Mouse (Mus musculus) heart, adult 18-20 months (tissue): ENCODE data around the gene Gm10638. TPM values are rescaled to one million over a fixed set of nuclear protein-coding genes. Genes with fewer than 3 reads are reported as not detected.
A peak's percentile ranks its signal among the peaks of the same experiment; 100 is the strongest.

ENCODE experiments used
- DNase-seq, 2 experiments: peaks; one replicate each; pipeline ENCODE4 v3.0.0; 2021 to 2022; ENCODE audit warnings: mixed read lengths in 1 of 2
- long read RNA-seq, 2 experiments: library from polyadenylated mRNA; stranded (forward); transcript quantifications; one replicate each; pipeline ENCODE4 v2.0.0; 2021
- total RNA-seq, 2 experiments: library from RNA; stranded (reverse); gene quantifications; 2 replicates each; pipeline ENCODE4 v1.2.3; 2021

Gm10638 gene
- 1 to 10 TPM; 3.9 to 4.7 TPM for total RNA-seq
- long read RNA-seq, experiment 1, transcript Gm10638-201 (1 exons, 905 nt), result major isoform, 5 of 5 reads
- long read RNA-seq, experiment 1, partial matches to known transcripts, result 0 of 5 reads
- long read RNA-seq, experiment 1, other reads (novel, unspliced or antisense), result 0 of 5 reads
- long read RNA-seq, experiment 2, partial matches to known transcripts, result 0 of 4 reads
- long read RNA-seq, experiment 2, other reads (novel, unspliced or antisense), result 0 of 4 reads

- DNase-seq, result peak; percentile 80 to 86
These were observed at the start of gene Gm10638, which contains the start of gene Siah1a for GRCm38 (mm10) chr8:86745221-86745934. Gm10638 (plus strand) TSS chr8:86745699. Siah1a (minus strand) TSS chr8:86745934.

- no peak for DNase-seq
These were observed 49.8 kb upstream of the Gm10638 start for GRCm38 (mm10) chr8:86695703-86696102.

- DNase-seq, result no peak
These were observed 46.6 kb upstream of the Gm10638 start for GRCm38 (mm10) chr8:86698811-86699421.

DNA sequence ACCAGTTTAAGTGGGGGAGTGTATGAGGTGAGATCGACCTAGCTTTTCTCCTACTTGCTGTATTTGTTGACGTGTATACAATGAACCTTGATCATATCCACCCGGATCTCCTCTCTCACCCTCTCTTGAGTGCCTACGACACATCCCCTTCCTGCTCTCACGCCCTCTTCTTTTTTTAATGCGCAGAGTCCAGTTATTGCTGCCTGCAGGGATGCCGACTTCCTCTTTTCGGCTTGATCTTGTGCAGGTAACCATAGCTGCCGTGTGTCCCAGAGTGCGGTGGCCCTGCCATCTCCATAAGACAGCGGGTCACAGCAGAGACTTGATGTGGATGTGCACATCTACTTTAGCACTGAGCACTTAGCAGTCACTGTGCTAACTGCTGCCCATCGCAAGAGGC, 46.0 kb upstream of the Gm10638 start:
- DNase-seq, result no peak

GRCm38 (mm10) chr8:86702453-86702852, 43.0 kb upstream of the Gm10638 start:
- DNase-seq, result no peak

DNA sequence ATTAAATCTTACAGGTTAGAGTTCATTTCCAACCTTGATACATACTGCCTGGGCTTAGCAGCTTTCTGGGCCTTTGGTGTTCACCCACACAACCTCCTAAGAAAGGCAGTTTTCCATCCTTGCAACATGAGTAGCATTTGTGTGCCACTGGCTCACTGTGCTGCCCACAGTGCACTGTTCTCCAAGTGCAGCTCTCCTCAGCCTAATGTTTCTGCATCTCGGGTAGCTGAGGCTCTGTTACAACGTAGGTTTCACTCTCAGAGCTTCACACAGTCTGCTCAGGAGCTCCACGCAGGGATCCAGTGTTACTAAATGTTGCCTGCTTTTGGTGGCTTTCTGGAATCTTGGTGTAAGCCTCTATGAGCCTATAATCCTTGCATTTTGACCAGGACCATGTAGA, 40.2 kb upstream of the Gm10638 start:
- no peak for DNase-seq

GRCm38 (mm10) chr8:86706756-86707155, 38.7 kb upstream of the Gm10638 start:
- no peak for DNase-seq

DNA sequence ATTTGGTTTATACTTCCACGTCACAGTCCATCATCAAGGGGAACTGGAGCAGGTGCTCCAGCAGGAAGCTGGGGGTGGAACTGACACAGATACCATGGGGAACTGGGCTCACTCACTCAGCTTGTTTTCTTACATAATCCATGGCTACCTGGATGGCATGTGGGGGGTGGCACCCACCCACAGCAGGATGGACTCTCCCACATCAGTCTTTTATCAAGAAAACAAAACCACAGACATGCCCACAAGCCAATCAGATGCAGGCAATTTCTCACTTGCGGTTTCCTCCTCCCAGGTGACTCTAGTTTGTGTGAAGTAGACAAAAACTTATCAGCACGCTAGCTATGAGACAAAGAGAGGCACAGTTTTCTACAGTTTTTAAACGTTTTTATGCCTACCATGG, 37.6 kb upstream of the Gm10638 start:
- no peak for DNase-seq

DNA sequence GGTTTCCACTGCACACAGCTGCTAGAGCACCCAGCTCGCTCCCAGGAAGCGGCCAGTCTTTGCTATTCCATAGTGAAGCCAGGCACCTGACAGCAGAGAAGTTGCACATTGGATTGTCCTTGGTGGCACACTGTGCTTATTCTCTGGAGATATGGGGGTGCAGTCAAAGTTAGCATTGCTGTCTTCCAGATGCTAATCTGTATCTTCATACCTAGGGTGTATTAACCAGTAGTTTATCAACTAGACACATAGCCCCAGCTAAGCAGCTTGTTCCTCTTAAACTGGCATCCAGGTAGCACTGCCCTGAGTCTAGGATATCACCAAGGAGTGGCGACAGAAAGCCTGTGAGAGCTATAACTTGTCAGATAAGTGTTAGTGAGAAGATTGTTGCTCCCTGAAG, 32.9 kb upstream of the Gm10638 start:
- no peak for DNase-seq

GRCm38 (mm10) chr8:86713407-86714188, 31.9 kb upstream of the Gm10638 start:
- no peak for DNase-seq

- no peak for DNase-seq
These were observed 27.0 kb upstream of the Gm10638 start for GRCm38 (mm10) chr8:86718332-86718994.

DNA sequence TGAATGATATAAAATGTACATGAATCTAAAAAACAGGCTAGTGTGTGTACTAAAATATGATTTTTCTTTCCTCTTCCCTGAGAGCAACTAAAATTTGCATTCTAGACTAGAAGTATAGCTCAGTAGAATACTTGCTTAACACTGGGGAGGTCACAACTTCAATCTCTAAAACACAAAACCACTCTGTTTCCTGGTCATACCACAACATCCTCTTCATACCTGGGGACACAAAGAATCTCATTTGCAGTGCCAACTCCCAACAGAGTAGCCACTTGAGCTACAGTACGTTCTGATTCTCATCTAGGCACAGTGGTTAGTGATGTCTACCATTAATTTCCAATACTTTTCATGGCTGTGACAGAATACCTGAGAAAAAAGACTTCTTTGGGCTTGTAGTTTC, 26.1 kb upstream of the Gm10638 start:
- DNase-seq, result no peak

DNA sequence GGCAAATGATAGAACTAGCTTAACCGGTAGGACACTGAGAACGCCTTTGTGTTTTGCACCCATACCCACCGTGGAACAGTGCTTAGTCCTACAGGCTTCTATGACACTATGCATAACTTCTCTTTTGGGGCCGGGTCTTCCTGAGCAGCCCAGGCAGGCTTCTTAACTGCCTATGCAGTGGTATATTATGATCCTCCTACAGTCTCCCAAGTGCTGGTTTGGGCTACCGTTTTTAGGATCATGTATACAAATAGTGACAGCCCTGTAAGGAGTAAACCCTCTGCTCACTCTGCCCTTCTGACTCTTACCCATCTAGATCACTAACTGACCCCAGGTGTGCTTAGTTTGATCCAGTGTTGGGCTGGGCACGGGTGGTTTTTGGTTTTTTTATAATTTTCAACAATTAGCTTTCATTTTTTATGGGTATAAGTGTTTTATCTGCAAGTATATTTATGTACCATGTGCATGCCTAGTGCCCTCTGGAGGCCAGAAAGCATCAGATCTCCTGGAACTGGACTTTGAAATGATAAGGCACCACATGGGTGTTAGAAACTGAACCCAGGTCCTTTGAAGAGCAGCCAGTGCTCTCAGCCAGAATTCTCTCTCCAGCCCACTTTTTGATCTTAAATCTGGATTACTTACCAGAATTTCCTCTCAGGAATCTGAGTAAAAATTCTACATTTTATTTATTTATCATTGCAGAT, 24.6 kb upstream of the Gm10638 start:
- DNase-seq, result no peak

- no peak for DNase-seq
These were observed 24.0 kb upstream of the Gm10638 start for GRCm38 (mm10) chr8:86721490-86721889.

GRCm38 (mm10) chr8:86726959-86727358, 18.5 kb upstream of the Gm10638 start:
- no peak for DNase-seq

GRCm38 (mm10) chr8:86728224-86728950, 17.1 kb upstream of the Gm10638 start:
- DNase-seq, result peak in 1 of 2 experiments; percentile 59

GRCm38 (mm10) chr8:86730303-86730702, 15.2 kb upstream of the Gm10638 start:
- no peak for DNase-seq

GRCm38 (mm10) chr8:86730860-86731259, 14.6 kb upstream of the Gm10638 start:
- DNase-seq, result no peak

DNA sequence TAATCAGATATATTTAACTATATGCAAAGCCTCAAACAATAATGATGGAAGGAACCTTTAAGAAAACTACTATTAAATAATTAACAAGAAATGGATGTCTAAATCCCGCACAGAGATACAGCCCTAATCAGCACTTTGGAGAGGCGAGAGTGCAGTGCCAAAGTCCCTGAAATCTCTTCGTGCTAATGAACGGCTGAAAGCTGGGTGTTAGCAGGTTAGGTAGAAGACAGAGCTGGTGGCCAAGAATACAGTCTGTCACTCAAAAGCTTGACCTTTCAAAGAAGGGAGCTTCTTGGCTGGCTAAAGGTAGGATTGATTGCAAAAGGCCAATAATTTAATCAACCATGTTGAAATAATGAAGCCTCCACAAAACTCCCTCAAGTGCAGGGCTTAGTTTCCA, 11.3 kb upstream of the Gm10638 start:
- DNase-seq, result no peak

GRCm38 (mm10) chr8:86734954-86735353, 10.5 kb upstream of the Gm10638 start:
- DNase-seq, result no peak
